Comparison of ENCODE assay signal across 7 mouse cellular contexts in the genomic region with DNA sequence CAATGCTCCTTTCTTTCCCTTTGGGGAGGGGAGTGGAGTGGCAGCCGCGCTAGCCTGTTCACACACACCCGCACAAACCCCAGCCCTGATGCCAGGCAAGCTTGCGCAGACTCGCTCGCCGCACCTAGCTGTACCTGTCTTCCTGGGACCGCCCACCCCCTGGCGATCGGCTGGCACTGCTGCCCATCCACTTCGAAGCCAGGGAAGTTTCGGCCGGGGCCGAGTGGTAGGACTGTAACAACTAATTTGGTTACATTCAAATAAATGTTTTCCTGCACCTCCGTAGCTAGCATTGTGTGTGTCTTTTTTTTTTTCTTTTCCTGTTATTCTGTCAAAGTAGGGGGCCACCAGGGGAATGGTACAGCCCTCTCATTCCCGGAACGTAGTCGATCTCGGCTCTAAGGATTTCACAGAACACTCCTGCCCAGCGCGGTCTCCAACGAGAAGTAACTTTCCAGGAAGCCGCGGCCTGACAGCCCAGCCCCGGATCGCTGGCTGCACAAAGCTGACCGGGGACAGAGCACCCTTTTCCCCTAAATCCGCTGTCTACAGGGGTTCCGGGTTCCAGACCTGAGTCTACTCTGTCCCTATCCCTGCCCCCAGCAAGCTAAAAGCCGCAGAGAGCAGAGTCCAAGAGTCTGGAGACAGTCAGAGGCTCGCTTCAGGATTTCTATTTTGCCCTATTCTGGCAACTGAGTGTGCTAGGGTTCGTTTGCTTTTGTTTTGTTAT. TPM values are rescaled to one million over a fixed set of nuclear protein-coding genes. Genes with fewer than 3 reads are reported as not detected.
DNase-seq lines count a peak whose midpoint lies in the region; ATAC-seq lines count a peak whose summit lies in the region.

No protein-coding gene starts in this region.

- H3K4me1 ChIP-seq in heart, embryonic 10.5 days: peaks cover 37% of the 10 kb centered on the region
- H3K4me1 ChIP-seq in kidney, embryonic 14.5 days (ENCODE audit: control insufficient read depth, insufficient read depth, low read length): peaks cover 17% of the 10 kb centered on the region
- peaks cover 48% of the 10 kb centered on the region for H3K4me1 ChIP-seq in midbrain, embryonic 10.5 days

- WGBS in heart, embryonic 10.5 days: 2% methylated on average over 32 of the region's 32 CpGs
- WGBS in kidney, embryonic 14.5 days: 2% methylated on average over 32 of the region's 32 CpGs
- 2% methylated on average over 32 of the region's 32 CpGs for WGBS in midbrain, embryonic 10.5 days

- peak overlapping the region; percentile 67 for H3K4me3 ChIP-seq in heart, embryonic 10.5 days
- peak overlapping the region; percentile 43 for H3K4me3 ChIP-seq in kidney, embryonic 14.5 days (ENCODE audit: low read length)
- peak overlapping the region; percentile 55 for H3K4me3 ChIP-seq in midbrain, embryonic 10.5 days

- H3K9me3 ChIP-seq in heart, embryonic 10.5 days: no peaks in the 10 kb centered on the region
- no peaks in the 10 kb centered on the region for H3K9me3 ChIP-seq in kidney, embryonic 14.5 days (ENCODE audit: control insufficient read depth, low read length)
- no peaks in the 10 kb centered on the region for H3K9me3 ChIP-seq in midbrain, embryonic 10.5 days (replicated peaks)

- H3K27ac ChIP-seq in heart, embryonic 10.5 days: peak overlapping the region; percentile 64; the same call in 1 of the 2 replicates
- no peak overlapping the region for H3K27ac ChIP-seq in kidney, embryonic 14.5 days (ENCODE audit: low read depth, low read length)
- H3K27ac ChIP-seq in midbrain, embryonic 10.5 days (replicated peaks): no peak overlapping the region

- H3K4me2 ChIP-seq in kidney, embryonic 14.5 days (replicated peaks; ENCODE audit: low read depth, low read length): peak overlapping the region; percentile 85

- ATAC-seq in kidney, embryonic 14.5 days (ENCODE audit: low FRiP score, low TSS enrichment): no peak
- ATAC-seq in granulocyte monocyte progenitor cell, adult 5-6 weeks (replicated peaks; ENCODE audit: poor library complexity, severe bottlenecking): no peak

- peak overlapping the region; percentile 45; the same call in 1 of the 2 replicates for H3K9ac ChIP-seq in kidney, embryonic 14.5 days (ENCODE audit: low read depth, low read length)

- no peaks in the 10 kb centered on the region for H3K36me3 ChIP-seq in heart, embryonic 10.5 days
- no peaks in the 10 kb centered on the region for H3K36me3 ChIP-seq in kidney, embryonic 14.5 days (ENCODE audit: control insufficient read depth, insufficient read depth, low read length)
- no peaks in the 10 kb centered on the region for H3K36me3 ChIP-seq in midbrain, embryonic 10.5 days

- peaks cover 25% of the 10 kb centered on the region for H3K27me3 ChIP-seq in heart, embryonic 10.5 days (ENCODE audit: insufficient read depth, poor library complexity, severe bottlenecking)
- peaks cover 19% of the 10 kb centered on the region for H3K27me3 ChIP-seq in kidney, embryonic 14.5 days (ENCODE audit: control insufficient read depth, insufficient read depth, low read length)
- H3K27me3 ChIP-seq in midbrain, embryonic 10.5 days (ENCODE audit: low read depth, poor library complexity, severe bottlenecking): peaks cover 87% of the 10 kb centered on the region

- DNase-seq in adrenal gland, postnatal 14 days: peak; percentile 60
- DNase-seq in cerebellum, adult 8-10 months: peak; percentile 43
- DNase-seq in heart, embryonic 10.5 days (ENCODE audit: low spot score): no peak
- DNase-seq in midbrain, embryonic 10.5 days (ENCODE audit: low spot score): peak; percentile 48
- no peak for DNase-seq in gastrocnemius, postnatal 25 days

RNA-seq across cellular contexts. Expression of a gene that starts 7.1 kb away (rescaled TPM):
- not detected in 2 replicates for total RNA-seq in adrenal gland, postnatal 14 days (2021)
- polyA plus RNA-seq in heart, embryonic 10.5 days (2016; fragmentation: Nextera tagmentation; extraction: Ambion mirVana): not detected in 2 replicates
- not detected in 2 replicates for polyA plus RNA-seq in kidney, embryonic 14.5 days (2014; fragmentation: Nextera tagmentation; extraction: Ambion mirVana)
- polyA plus RNA-seq in midbrain, embryonic 10.5 days (2016; fragmentation: Nextera tagmentation; extraction: Ambion mirVana): not detected in 2 replicates
- total RNA-seq in gastrocnemius, postnatal 25 days (2021): not detected
- not detected in 2 replicates for total RNA-seq in granulocyte monocyte progenitor cell, adult 5-6 weeks (2014; fragmentation: Nextera tagmentation)
- not detected in 2 replicates for total RNA-seq in granulocyte monocyte progenitor cell, adult 5-6 weeks (2017)

RNA-seq across cellular contexts. Expression of a gene that starts 7.5 kb away (rescaled TPM):
- total RNA-seq in adrenal gland, postnatal 14 days (2021): 48.4 and 72.0 TPM in 2 replicates
- 0.05 and 0.11 TPM in 2 replicates for polyA plus RNA-seq in heart, embryonic 10.5 days (2016; fragmentation: Nextera tagmentation; extraction: Ambion mirVana)
- 0.73 and 0.91 TPM in 2 replicates for polyA plus RNA-seq in kidney, embryonic 14.5 days (2014; fragmentation: Nextera tagmentation; extraction: Ambion mirVana)
- polyA plus RNA-seq in midbrain, embryonic 10.5 days (2016; fragmentation: Nextera tagmentation; extraction: Ambion mirVana): 0.02 and 0.07 TPM in 2 replicates
- total RNA-seq in gastrocnemius, postnatal 25 days (2021): 10 to 100 TPM; 36.6 to 68.3 TPM
- total RNA-seq in granulocyte monocyte progenitor cell, adult 5-6 weeks (2014; fragmentation: Nextera tagmentation): 4.4 and 5.7 TPM in 2 replicates
- total RNA-seq in granulocyte monocyte progenitor cell, adult 5-6 weeks (2017): 1.5 and 2.1 TPM in 2 replicates

RNA-seq across cellular contexts. Expression of a gene that starts 49.0 kb away (rescaled TPM):
- total RNA-seq in adrenal gland, postnatal 14 days (2021): not detected in 2 replicates
- not detected in 2 replicates for polyA plus RNA-seq in heart, embryonic 10.5 days (2016; fragmentation: Nextera tagmentation; extraction: Ambion mirVana)
- polyA plus RNA-seq in kidney, embryonic 14.5 days (2014; fragmentation: Nextera tagmentation; extraction: Ambion mirVana): not detected in 2 replicates
- polyA plus RNA-seq in midbrain, embryonic 10.5 days (2016; fragmentation: Nextera tagmentation; extraction: Ambion mirVana): not detected in 2 replicates
- total RNA-seq in gastrocnemius, postnatal 25 days (2021): not detected
- total RNA-seq in granulocyte monocyte progenitor cell, adult 5-6 weeks (2014; fragmentation: Nextera tagmentation): not detected in 2 replicates
- not detected in 2 replicates for total RNA-seq in granulocyte monocyte progenitor cell, adult 5-6 weeks (2017)

Comparison
In these comparisons a context has a peak if more than half of its experiments do, and no peak if none do; other contexts are left out.
1. DNase-seq: peak in adrenal gland, postnatal 14 days (single experiment), cerebellum, adult 8-10 months (single experiment) and midbrain, embryonic 10.5 days (single experiment); none in heart, embryonic 10.5 days (single experiment) and gastrocnemius, postnatal 25 days (single experiment).
2. Peak in every context shown above with its lines, with median percentiles within 50 percentile points of each other: H3K4me3 ChIP-seq.